Mouse (Mus musculus): Measurements from ENCODE around the gene Tiam2.

GRCm38 (mm10) chr17:3498086-3498485, 171.7 kb downstream of the Tiam2 start:
- TF ChIP-seq CTCF (IDR thresholded peaks at IDR 0.05; ENCODE audit: low read depth, low read length) (no peak), POLR2A (IDR thresholded peaks at IDR 0.05; ENCODE audit: borderline replicate concordance, low read depth, low read length) (no peak)
